Mouse (Mus musculus): ENCODE results near the gene Ptpro.

GRCm38 (mm10) chr6:137288264-137288663 is 36.1 kb downstream of the Ptpro start:
- TF ChIP-seq HCFC1 (IDR thresholded peaks at IDR 0.05; ENCODE audit: borderline replicate concordance, insufficient read depth, low read length) (no peak), CHD2 (IDR thresholded peaks at IDR 0.05; ENCODE audit: low read depth, low read length) (no peak), MAFK (IDR thresholded peaks at IDR 0.05; ENCODE audit: insufficient read depth, low read depth, low read length) (no peak)

Data from ES-E14 (cell line).